11 mouse cellular contexts compared by ENCODE assay signal in genomic region chr8:73161994-73162393, GRCm38 (mm10).
DNase-seq lines count a peak whose midpoint lies in the region; ATAC-seq and TF ChIP-seq lines count a peak whose summit lies in the region.
"Had no signal": no experiment of that assay in that cellular context is flagged by ENCODE, and none has a peak within 500 bp of the region (broad histone marks: within the 10 kb centered on the region; RNA-seq: fewer than 3 reads in every experiment).

No protein-coding gene starts in this region.

- WGBS in forebrain, embryonic 13.5 days, result 75% methylated on average over 3 of the region's 3 CpGs
- 76% methylated on average over 3 of the region's 3 CpGs for WGBS in forebrain, embryonic 10.5 days
- WGBS in stomach, embryonic 16.5 days, result 38% methylated on average over 3 of the region's 3 CpGs

- intact Hi-C loops in gastrocnemius, adult 2 months (cut with DNase I), result no loop called here

- H3K27me3 ChIP-seq in forebrain, embryonic 13.5 days, result no peaks in the 10 kb centered on the region
- no peaks in the 10 kb centered on the region for H3K27me3 ChIP-seq in forebrain, embryonic 10.5 days (ENCODE audit: poor library complexity, severe bottlenecking)
- no peaks in the 10 kb centered on the region for H3K27me3 ChIP-seq in stomach, embryonic 16.5 days (ENCODE audit: control insufficient read depth, insufficient read depth, low read length)

- ATAC-seq in forebrain, embryonic 13.5 days, result peak; percentile 53; the same call in 1 of the 2 replicates
- ATAC-seq in stomach, embryonic 16.5 days (ENCODE audit: insufficient read depth, low FRiP score), result peak; percentile 72
- ATAC-seq: CD4-positive, CD25-positive, alpha-beta regulatory T cell, adult 4 months had no signal

- no peak overlapping the region for H3K4me2 ChIP-seq in forebrain, embryonic 13.5 days
- H3K4me2 ChIP-seq in stomach, embryonic 16.5 days (ENCODE audit: low read depth, low read length), result no peak overlapping the region

- no peaks in the 10 kb centered on the region for H3K4me1 ChIP-seq in forebrain, embryonic 13.5 days
- no peaks in the 10 kb centered on the region for H3K4me1 ChIP-seq in forebrain, embryonic 10.5 days
- peaks cover 5% of the 10 kb centered on the region; the same call in 1 of the 2 replicates for H3K4me1 ChIP-seq in stomach, embryonic 16.5 days (ENCODE audit: control insufficient read depth, insufficient read depth, low read length)

- no peak overlapping the region for H3K27ac ChIP-seq in forebrain, embryonic 13.5 days
- no peak overlapping the region for H3K27ac ChIP-seq in forebrain, embryonic 10.5 days
- no peak overlapping the region for H3K27ac ChIP-seq in stomach, embryonic 16.5 days (ENCODE audit: low read length)
- H3K27ac ChIP-seq in gastrocnemius, adult 2 months, result no peak overlapping the region
- H3K27ac ChIP-seq: heart, adult 2 months had no signal

- no peak for DNase-seq in forebrain, embryonic 10.5 days (ENCODE audit: extremely low spot score, low spot score)
- DNase-seq in kidney, postnatal 10 days, result peak; percentile 9
- no peak for DNase-seq in kidney, postnatal 25 days
- DNase-seq in thymus, postnatal 4 days, result peak; percentile 6
- DNase-seq in thymus, adult 18-20 months, result no peak
- DNase-seq in gastrocnemius, adult 2 months, result no peak
- DNase-seq: cerebellum, adult 11 months had no signal

- no peak for TF ChIP-seq CTCF in gastrocnemius, adult 2 months (IDR thresholded peaks at IDR 0.05)

- H3K36me3 ChIP-seq in forebrain, embryonic 13.5 days (ENCODE audit: poor library complexity, severe bottlenecking), result no peaks in the 10 kb centered on the region
- H3K36me3 ChIP-seq in forebrain, embryonic 10.5 days (replicated peaks), result no peaks in the 10 kb centered on the region
- no peaks in the 10 kb centered on the region for H3K36me3 ChIP-seq in stomach, embryonic 16.5 days (ENCODE audit: control insufficient read depth, insufficient read depth, low read length)

- H3K9me3 ChIP-seq in forebrain, embryonic 13.5 days (replicated peaks), result no peaks in the 10 kb centered on the region
- H3K9me3 ChIP-seq in forebrain, embryonic 10.5 days, result no peaks in the 10 kb centered on the region; the same call in 1 of the 2 replicates
- no peaks in the 10 kb centered on the region for H3K9me3 ChIP-seq in stomach, embryonic 16.5 days (replicated peaks; ENCODE audit: control insufficient read depth, low read length)

- H3K4me3 ChIP-seq in forebrain, embryonic 13.5 days, result no peak overlapping the region
- no peak overlapping the region for H3K4me3 ChIP-seq in forebrain, embryonic 10.5 days
- H3K4me3 ChIP-seq in stomach, embryonic 16.5 days (replicated peaks; ENCODE audit: low read length), result no peak overlapping the region
- no peak overlapping the region for H3K4me3 ChIP-seq in gastrocnemius, adult 2 months
- H3K4me3 ChIP-seq: heart, adult 2 months had no signal

- no peak overlapping the region for H3K9ac ChIP-seq in forebrain, embryonic 13.5 days
- H3K9ac ChIP-seq in stomach, embryonic 16.5 days (ENCODE audit: low read length), result no peak overlapping the region

Comparison
In these comparisons a context has a peak if more than half of its experiments do, and no peak if none do; other contexts are left out.
1. DNase-seq: peak in kidney, postnatal 10 days (single experiment) and thymus, postnatal 4 days (single experiment); none in forebrain, embryonic 10.5 days (single experiment), kidney, postnatal 25 days (0 of 2), thymus, adult 18-20 months (0 of 2) and gastrocnemius, adult 2 months (single experiment).